Mouse (Mus musculus): ENCODE measurements around the gene 9930021J03Rik.

Gene 9930021J03Rik

DNA sequence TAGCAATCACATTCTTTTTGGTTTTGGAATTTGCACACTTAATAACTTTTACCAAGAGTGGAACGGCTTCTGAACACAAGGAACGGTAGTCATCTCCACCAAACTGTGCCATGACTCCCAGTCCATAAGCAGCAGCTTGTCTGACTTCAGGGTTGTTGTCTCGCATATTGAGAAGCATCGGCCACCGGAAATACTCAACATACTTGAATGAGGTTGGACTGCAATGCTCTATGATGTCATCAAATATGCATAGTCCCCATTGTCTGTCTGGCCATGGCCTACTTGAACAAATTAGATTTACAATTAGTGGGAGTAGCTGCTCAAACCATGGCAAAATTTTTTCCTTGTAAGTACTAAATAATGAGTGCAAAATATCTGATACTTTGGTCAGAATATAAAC lies 4.2 kb upstream of the 9930021J03Rik start:
- no peak for DNase-seq (ENCODE audit: low spot score in 2 of 2)

DNA sequence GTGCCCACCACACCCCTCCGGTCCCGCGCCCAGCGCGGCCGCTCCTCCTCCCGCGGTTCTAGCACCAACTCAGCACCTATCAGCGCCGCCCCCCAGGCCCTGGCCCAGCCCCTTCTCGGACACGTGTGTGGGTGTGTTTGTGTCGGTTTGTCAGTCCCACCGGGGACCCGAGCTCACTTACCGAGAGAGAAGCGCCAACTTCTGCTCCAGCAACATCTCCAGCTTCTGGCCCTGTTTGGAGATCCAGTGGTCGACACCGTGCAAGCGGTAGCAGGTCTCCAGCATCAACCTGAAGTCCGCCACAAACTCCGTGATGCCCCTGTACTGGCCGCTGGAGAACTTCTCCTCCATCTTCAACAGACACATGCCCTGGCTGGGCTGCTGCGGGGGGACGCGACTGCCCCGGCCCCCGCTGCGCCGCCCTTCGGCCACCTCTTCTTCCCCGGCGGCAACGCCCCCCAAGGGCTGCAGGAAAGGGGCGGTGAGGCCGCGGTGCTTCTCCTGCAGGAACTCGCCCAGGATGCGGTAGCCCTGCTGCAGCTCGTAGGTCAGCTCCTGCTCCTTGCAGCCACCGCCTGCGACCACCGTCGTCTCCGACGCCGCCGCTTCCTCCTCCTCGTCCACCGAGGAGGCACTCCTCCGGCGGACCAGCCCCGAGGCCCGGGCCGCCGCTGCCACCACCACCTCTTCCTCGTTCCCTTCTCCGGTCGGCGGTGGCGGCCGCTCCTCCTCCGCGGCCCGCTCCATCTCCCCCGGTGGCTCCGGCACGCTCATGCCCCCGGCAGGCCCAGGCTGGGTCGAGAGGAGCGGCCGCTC lies 480 bp downstream of the 9930021J03Rik start:
- DNase-seq (ENCODE audit: low spot score in 2 of 2) = peak; percentile 35 to 36

DNA sequence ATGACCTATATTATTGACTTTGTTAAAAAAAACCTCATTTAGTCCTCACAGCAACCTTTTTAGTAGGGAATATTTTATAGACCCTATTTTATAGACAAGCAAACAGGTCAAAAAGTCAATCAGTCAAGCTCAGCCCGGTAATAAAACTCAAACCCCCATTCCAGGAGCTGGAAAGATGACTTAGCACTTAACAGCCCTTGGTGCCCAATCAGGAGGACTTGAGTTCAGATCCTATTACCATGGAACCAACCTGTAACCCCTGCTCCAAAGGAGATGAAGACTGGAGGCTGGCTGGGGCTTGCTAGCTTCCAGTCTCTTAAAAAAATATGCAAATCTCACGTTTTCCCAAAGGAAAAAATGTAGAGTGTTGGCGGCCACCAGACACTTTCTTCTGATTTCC lies 1.8 kb downstream of the 9930021J03Rik start:
- DNase-seq (ENCODE audit: low spot score in 2 of 2) = no peak

DNA sequence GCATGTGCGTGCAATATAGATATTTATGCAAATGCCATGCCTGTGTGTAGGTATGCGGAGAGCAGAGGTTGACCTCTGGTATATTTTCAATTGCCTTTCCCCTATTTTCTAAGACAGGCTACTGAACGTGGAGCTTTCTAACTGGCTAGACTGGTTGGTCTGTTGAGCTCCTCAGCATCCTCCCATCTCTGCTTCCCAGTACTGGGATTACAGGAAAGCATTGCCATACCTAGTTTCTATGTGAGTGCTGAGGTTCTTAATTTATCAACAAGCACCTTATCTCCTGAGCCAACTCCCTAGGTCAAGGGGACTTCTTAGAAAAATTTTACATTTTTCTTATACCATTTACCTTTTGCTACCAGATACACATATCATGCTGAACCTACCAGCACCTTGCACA lies 8.4 kb downstream of the 9930021J03Rik start:
- no peak for DNase-seq (ENCODE audit: low spot score in 2 of 2)

DNA sequence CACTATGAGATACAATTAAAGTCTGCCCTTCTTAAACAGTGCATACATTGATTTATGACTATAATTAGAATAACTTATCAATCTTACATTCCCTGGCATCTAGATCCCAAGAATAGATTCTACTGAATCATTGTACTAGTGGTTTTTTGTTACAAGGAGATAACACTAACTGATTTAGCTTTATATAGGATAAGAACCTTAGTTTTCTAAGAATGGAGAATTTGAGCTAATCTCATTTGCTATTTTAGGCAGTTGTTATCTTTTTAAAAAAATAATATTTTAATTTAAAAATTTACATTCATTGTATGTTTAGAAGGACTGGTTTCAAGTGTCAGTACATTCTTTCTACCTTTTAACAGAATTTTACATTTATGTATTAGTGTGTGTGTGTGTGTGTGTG lies 17.8 kb downstream of the 9930021J03Rik start:
- no peak for DNase-seq (ENCODE audit: low spot score in 2 of 2)

DNA sequence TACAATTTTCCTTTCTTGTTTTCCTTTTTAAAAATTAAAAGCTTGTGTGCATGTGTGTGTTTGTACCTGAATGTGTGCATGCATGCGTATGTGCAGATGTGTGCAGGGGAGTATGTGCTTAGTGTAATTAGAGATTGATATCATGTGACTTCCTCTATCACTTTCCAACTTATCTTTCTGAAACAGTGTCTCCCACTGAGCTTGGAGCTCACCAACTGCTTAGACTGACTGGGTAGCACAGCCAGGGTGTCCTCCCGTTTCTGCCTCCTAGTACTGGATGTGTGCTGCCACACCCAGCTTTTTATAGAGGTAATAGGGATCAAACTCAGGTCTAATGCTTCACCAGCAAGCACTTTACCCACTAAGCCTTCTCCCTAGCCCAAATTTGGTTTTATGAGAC lies 22.9 kb downstream of the 9930021J03Rik start:
- DNase-seq (ENCODE audit: low spot score in 2 of 2) = no peak

DNA sequence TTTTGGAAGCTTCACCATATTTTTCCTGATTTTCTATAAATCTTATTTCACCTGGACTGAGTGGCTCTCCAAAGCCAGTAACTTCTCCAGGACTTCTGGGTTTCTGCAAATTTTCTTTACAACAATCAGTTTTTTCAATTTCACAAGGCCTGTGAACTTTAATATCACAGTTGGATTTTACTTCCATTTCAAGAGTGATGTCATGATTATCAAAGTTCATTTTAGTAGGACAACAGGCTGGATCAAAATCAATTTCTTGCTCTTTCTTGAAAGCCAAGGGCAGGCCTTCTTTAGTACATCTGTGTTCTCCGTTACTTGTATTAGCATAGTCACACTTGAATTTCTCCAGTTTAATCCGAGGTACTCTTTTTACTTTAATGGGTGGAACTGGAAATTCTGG lies 51.9 kb downstream of the 9930021J03Rik start:
- DNase-seq (ENCODE audit: low spot score in 2 of 2) = no peak

DNA sequence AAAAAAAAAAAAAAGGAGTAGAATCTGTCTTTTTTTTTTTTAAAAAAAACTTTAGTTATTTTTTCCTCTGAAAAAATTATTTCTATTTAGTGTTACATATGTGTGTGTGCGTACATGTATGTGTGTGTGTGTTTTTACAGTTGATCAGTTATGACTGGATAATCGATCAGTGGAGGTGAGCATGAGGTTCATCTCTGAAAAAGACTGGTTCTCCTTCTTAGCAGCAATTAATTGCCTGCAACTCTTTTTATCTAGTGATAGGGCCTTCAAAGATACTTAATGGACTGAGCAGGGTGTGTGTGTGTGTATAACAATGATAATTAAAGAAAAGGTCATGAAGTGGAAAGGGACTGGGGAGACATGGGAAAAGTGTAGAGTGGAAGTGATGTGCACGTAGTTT lies 54.8 kb downstream of the 9930021J03Rik start:
- DNase-seq (ENCODE audit: low spot score in 2 of 2) = no peak

DNA sequence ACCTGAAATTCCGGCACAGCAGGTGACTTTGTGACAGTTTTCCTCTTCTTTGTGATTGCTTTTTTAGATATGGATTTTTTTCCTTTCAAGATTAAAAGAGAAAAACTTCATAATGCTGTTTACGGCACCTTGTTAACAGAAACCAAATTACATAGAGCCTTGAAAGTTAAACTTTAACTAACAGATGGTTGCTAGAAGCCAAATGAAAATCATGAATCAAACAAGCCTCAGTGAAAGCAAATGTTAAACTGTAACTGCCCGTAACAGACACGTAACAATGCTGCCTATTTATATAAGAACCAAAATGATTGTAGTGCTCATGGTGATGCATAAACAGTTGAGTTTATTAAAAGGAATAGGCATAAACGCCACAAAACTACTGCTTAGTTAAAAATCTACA lies 62.3 kb downstream of the 9930021J03Rik start:
- DNase-seq (ENCODE audit: low spot score in 2 of 2) = no peak

DNA sequence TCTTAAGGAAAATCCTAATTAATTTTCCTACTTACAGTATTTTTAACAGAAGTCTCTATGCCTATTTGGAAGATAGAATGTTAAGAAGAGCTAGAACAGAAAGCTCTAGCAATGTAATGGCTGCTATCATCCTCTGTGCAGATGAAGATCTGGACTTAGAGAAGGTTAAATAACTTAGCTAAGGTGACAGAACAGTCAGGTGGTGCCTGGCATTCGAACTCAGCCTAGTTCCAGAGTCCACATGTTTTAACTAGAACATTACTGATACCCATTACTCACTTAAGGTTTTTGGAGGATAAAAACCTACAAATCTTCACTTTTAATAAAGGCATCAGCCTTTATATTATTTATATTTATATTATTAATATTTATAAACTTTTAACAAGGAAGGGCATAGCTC lies 65.1 kb downstream of the 9930021J03Rik start:
- no peak for DNase-seq (ENCODE audit: low spot score in 2 of 2)

DNA sequence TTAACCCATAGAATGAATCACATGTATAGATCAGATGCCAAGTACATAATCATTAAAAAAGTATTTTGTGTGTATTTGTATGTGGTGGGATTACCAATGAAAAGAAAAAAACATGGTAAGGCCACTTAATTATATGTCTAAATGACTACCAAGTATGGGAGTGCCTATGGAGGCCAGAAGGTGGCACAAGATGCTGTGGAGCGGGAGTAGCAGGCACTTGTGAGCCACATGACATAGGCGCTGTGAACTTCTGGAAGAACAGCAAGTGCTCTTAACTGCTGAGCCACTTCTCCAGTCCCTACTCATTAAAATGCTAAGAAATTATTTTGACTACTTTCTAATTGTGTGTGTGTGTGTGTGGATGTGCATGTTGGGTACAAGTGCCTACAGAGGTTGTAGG lies 66.2 kb downstream of the 9930021J03Rik start:
- no peak for DNase-seq (ENCODE audit: low spot score in 2 of 2)

DNA sequence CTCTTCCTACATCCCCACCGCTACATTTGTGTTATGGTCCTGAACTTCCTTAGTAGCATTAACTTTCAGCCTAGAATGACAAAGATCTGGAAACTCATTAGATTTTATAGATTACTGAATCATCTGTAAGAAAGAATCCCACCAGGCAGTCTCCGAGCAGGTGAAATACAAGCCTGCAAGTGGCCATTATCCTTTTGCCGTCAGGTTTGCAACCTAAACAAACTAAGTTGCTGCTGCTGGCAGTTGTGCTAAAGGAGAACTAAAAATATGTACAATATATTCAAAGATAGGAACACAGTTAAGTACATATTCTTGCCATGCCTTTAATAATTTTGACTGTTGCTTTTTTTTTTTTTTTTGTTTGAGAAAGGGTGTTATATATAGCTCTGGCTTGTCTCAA lies 70.4 kb downstream of the 9930021J03Rik start:
- no peak for DNase-seq (ENCODE audit: low spot score in 2 of 2)

DNA sequence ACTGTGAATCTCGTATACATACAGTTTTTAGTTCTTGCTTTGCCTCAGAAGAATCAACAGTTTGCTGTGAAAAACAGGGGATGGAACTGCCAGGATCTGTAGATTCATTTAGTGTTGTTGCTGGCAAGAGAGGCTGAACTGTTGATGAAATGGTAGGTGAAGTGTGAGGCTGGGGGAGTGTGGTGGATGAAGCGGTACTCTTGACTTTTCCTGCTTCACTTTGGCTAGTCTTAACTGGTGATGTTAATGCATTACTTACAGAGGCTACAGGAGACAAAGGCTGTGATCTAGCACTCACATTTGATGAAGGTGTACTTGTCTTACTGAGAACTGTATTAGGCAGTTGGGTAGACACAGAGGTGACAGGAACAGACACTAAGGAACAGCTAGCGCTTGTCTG lies 87.3 kb downstream of the 9930021J03Rik start:
- no peak for DNase-seq (ENCODE audit: low spot score in 2 of 2)

DNA sequence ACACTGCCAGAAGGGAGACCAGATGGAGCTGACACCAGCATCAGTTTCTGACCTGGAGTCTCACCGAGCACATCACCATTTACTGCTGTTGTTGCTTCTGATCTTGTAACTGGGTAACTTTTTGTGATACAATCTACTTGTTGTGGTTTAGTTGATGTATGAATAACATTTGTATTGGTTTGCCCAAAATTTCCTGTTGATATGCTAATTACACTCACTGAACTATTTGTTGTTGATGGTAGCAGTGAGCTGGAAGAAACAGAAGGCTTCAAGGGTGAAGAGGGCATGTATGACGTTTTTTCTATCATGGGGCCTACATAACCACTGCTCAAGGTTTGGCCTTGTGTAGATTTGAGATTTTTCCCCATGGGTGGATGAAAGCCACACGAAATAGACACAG lies 87.9 kb downstream of the 9930021J03Rik start:
- no peak for DNase-seq (ENCODE audit: low spot score in 2 of 2)

DNA sequence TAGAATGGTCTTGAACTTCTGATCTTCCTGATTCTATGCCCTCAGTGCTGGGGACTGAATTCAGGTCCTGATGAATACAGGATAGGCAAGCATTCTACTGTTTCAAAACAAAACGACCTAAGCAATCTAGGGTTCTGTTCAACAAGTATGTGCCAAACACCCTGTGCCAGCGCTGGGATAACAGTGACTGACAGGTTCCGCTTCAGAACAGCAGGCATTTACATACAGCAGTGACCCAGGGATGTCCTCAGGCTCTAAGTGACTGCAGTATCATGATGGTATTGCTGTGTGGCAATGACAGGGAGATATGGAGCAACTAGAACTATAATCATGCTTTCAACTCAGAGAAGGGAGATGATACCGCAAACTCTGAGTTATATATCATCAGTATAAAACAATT lies 92.3 kb downstream of the 9930021J03Rik start:
- DNase-seq (ENCODE audit: low spot score in 2 of 2) = no peak

DNA sequence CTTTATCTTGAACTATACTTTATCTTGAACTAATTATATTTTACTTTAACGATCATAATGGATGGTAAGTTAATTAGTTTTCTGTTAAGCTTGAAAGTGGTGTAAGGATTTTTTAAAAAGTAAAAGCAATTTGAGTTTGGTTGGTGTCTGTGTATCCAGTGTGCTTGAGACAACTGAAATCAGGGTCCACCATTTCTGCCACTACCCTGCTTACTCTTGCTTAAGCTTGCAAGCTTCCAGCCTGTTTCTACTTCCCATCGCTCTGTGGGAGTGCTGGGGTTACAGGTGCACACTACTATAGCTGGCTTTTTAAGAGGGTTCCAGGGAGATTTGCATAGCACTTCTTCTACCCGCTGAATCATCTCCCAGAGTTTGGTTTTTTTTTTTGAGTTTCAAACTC lies 96.3 kb downstream of the 9930021J03Rik start:
- no peak for DNase-seq (ENCODE audit: low spot score in 2 of 2)

DNA sequence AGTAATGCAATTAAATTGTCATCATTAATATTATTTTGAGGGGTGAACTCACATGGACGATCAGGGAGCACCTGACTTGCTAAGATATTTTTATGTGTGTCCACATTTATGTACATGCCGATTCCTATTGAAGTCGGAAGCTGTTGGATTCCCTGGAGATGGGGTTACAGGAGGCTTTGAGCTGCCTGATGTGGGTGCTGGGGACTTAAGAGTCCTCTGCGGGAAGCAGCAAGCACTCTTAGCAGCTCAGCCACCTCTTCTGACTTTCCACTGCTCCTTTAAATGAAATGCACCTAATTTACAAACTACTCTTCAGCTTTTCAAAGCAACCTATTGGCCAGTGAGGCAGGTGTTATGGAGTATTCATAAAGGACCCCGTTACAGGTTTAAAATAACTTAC lies 97.3 kb downstream of the 9930021J03Rik start:
- no peak for DNase-seq (ENCODE audit: low spot score in 2 of 2)

DNA sequence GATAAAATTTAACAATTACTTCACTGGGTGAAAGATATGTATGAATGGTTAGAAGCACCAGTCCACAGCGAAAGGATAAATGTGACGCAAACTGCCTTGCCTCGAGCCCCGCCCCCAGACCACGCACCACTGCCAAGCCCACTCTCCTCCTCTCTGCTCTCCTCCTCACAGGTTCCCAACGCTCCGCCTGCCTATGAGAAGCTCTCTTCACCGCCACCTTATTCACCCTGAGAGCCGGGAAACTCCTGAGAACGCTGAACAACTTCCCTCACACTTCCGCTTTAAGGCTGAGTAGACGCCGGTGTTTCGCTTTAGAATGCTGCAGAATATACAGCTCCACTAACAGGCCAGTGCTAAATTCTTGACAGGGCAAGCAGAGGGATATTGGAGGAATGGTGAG lies 97.8 kb downstream of the 9930021J03Rik start:
- DNase-seq (ENCODE audit: low spot score in 2 of 2) = no peak

DNA sequence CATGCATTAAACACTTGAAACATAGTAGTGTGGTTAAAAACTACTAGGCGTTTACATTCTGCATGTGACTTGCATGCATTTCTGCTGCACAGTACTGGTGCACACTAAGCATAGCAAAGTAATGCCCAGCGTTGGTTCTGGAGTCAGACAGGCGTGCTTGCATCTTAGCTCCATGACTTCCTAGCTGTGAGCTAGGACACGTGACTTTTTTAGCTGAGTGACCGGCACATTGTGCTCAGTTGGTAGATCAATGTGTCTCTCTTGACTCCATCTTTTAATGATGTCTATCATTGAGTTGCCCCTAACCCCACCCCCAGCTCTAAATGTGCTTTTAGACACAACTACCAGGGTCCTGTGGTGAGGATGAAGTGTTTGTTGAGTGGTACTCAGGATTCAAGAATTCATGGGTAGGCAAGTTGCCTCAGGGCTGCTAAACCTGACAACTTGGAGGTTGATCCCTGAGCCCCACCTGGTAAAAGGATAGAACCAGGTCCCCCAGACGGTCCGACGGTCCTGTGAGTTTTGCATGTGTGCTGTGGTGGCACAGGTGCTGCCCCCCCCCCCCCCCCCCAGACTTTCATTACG lies 98.4 kb downstream of the 9930021J03Rik start:
- DNase-seq (ENCODE audit: low spot score in 2 of 2) = no peak

DNA sequence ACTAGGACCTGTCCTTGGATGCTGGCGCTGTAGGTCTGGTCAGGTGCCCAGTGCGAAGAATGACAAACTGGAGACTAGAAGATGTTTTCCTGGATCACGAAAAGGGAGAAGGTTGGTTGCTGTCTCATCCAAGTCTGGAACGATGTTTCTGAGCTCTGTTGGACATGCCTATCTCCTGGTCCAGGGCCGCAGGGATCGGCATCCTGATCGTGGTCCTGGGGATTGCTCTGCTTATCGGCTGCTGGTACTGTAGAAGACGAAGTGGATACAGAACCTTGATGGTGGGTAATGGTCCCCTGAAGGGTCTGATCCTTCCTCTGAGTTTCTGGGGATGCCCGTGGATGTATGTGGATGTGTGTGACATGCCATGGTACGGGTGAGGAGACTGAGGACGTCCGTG lies 101.4 kb downstream of the 9930021J03Rik start:
- DNase-seq (ENCODE audit: low spot score in 2 of 2) = no peak

DNA sequence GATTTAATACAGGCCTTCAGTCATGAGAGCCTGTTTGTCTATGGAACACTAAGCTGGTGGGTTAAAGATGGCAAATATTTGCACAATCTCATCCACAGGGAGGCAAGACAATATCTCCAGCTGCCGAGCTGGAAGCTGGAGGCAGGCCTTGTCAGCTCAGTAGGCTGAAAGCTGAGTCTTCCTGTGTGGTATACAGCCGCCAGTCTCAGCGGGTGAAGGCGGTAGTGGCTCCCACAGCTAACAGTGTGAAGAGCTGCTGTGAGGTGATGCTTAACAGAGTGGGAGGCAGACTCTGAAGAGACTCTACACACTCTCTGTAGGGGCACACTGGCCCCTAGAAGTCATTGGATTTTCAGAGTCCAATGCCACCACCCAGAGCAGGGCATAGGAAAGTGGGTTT lies 104.1 kb downstream of the 9930021J03Rik start:
- peak; percentile 17 to 30 for DNase-seq (ENCODE audit: low spot score in 2 of 2)

DNA sequence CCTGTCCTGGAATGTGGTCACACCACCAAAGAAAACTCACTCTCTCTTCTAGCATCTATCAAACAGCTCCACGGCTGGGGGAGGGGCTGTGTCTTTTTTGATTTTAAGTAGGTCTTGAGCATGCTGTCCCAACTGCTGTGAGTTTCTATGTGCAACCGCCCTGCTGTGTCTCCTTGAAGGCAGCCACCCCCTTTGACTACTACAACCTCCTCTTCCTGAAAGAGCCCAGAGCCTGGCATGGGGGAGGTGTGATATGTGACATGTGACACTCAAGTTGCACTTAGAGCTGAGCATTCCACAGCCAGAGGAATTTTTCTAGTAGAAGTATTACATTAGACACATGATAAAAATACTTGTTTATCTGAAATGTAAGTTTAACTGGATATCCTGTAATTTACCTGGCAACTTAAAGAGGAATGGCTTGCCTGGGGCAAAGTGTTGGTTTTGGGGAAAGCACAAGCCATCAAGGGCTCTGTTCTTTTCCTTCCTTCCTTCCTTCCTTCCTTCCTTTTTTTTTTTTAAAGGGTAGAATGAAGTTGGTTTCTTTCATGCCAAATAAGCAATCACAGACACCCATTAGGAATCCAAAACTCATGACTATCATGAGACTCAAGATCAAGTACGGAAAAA lies 108.4 kb downstream of the 9930021J03Rik start, which contains the start of gene Mlana:
Gene Mlana, plus strand, starts transcription at position 580 of the 630 bp plus-strand sequence.
- DNase-seq (ENCODE audit: low spot score in 2 of 2) = no peak

DNA sequence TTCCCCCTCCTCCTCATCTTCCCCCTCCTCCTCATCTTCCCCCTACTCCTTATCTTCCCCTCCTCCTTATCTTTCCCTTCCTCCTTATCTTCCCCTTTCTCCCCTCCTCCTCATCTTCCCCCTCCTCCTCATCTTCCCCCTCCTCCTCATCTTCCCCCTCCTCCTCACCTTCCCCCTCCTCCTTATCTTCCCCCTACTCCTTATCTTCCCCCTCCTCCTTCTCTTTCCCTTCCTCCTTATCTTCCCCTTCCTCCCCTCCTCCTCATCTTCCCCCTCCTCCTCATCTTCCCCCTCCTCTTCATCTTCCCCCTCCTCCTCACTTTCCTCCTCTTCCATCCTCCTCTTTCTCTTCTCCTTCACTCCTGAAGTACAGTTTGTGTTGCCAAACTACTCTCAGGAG lies 108.9 kb downstream of the 9930021J03Rik start:
- DNase-seq (ENCODE audit: low spot score in 2 of 2) = no peak
